Mouse (Mus musculus) gastrocnemius, adult 2 months (tissue): Measurements from ENCODE around the gene Vmn1r223. TPM values are rescaled to one million over a fixed set of nuclear protein-coding genes. Genes with fewer than 3 reads are reported as not detected.
"Not testable (repeated sequence)": the region's sequence is repeated elsewhere in the genome, so short reads cannot be mapped to it uniquely, and the experiment has no call there.

Source experiments
- DNase-seq: peaks from one replicate; pipeline ENCODE4 v3.0.0; 2022
- H3K27ac ChIP-seq: fragments of 200-600 bp; 2 replicates; pipeline ENCODE4 v1.8.1; 2022; ENCODE audit warnings: mild to moderate bottlenecking
- H3K4me3 ChIP-seq: fragments of 200-600 bp; 2 replicates; pipeline ENCODE4 v1.8.1; 2022; ENCODE audit warnings: mild to moderate bottlenecking, moderate library complexity
- CTCF ChIP-seq: fragments of 200-600 bp; IDR thresholded peaks from 2 replicates; pipeline ENCODE4 v1.8.1; 2022; ENCODE audit warnings: antibody characterized with exemption, mild to moderate bottlenecking, moderate library complexity
- intact Hi-C: fragments of 180-260 bp; cut with DNase I; formaldehyde crosslinking; loops from one replicate; pipeline ENCODE4 v1.15.1; 2025
- long read RNA-seq, 2 experiments: library from polyadenylated mRNA; stranded (forward); transcript quantifications; one replicate each; pipeline ENCODE4 v2.0.0; 2021
- total RNA-seq, 2 experiments: library from RNA; stranded (reverse); gene quantifications; 2 replicates each; pipeline ENCODE4 v1.2.3; 2021

Vmn1r223 gene
- not detected for total RNA-seq
- long read RNA-seq, experiment 1: 0 reads
- long read RNA-seq, experiment 2: 0 reads

GRCm38 (mm10) chr13:23246834-23247233, at the start of gene Vmn1r223:
Gene Vmn1r223, plus strand, starts transcription at chr13:23247134.
- H3K4me3 ChIP-seq, DNase-seq, H3K27ac ChIP-seq, intact Hi-C loops: not testable (repeated sequence)

DNA sequence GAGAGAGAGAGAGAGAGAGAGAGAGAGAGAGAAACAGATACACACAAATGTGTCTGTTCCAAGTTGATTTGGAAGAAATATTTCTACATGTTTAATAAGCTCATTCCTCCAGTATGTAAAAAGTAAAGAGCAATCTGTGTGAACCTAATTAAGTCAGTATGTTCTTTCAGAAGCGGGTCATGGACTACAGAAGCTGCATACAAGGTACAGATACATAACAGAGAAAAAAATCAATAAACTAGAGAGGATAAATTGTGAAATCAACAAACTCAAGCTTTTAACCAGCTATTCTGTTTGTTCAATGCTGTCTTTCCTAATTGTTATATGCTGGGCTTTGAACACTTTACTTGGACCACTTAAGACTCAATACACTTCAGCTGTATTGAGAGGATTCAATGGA, 43.0 kb upstream of the Vmn1r223 start:
- H3K4me3 ChIP-seq, intact Hi-C loops, DNase-seq, H3K27ac ChIP-seq: not testable (repeated sequence)

- H3K27ac ChIP-seq, H3K4me3 ChIP-seq, intact Hi-C loops, DNase-seq: not testable (repeated sequence)
Measured at GRCm38 (mm10) chr13:23213827-23214226, 33.1 kb upstream of the Vmn1r223 start, which contains the start of gene Vmn1r221. Gene Vmn1r221, plus strand, starts transcription at chr13:23214127.

GRCm38 (mm10) chr13:23235847-23236246, 11.1 kb upstream of the Vmn1r223 start, which contains the start of gene Vmn1r222:
Gene Vmn1r222, minus strand, starts transcription at chr13:23235947.
- intact Hi-C loops, H3K4me3 ChIP-seq, DNase-seq, H3K27ac ChIP-seq: not testable (repeated sequence)

DNA sequence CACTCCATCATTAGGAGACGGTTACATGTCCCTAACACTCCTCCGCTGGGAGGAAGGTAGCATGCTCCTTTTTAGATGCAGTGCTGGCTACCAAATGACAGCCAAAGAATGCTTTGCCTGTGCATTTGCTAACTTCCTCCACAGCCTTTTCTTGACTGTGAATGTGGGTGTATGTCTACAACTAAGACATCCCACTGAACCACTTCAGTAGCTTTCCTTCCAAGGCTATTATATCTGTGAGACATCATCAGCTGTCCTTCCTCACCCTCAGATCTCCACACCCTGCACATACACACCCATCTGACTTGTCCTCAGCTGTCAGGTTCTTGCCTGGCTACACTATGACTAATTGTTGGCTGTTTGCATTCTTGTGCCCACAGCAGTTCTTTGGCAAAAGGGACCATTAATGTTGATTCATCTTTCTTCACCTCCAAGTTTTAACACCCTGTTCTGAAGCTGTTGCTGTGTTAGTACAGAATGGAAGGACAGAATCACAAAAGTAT, 11.7 kb downstream of the Vmn1r223 start:
- H3K27ac ChIP-seq: no peak overlapping the region
- DNase-seq: no peak
- TF ChIP-seq CTCF: no peak
- H3K4me3 ChIP-seq: no peak overlapping the region
- intact Hi-C loops: no loop called here

DNA sequence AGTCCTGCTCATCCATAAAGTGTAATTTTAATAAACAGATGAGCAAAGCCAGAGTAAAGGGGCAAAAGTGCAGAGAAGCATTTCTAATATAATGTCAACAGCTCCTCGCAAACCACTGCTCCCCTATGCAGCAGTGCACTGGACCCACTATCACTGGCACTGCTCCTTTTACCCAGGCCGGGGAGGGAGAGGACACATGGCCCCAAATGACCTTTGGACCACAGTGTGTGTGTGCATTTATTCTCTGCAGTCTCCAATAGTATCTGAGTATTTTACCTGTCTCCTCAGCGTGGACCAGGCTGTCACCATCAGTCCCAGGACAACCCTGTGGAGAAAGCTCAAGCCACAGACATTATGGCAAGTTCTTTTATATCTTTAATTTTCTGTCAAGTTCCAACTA, 21.7 kb downstream of the Vmn1r223 start:
- intact Hi-C loops, H3K27ac ChIP-seq, H3K4me3 ChIP-seq, DNase-seq: not testable (repeated sequence)

DNA sequence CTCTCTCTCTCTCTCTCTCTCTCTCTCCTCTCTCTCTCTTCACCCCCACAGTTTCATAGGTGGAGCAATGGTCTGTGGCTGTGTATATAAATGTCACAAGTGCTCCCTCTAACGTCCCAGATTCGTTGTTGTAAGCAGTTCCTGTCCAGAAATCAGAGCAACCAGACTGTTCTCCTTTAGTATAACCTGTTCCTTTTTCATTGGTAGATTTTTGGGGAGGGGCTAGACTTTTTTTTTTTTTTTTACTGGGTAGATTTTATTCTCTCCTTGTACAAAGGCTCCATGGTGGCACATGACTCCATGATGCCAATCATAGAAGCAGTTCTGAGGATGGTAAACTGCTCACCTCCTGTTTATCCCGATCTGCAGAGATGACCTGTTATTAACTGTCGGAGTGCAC, 22.2 kb downstream of the Vmn1r223 start:
- intact Hi-C loops, H3K27ac ChIP-seq, H3K4me3 ChIP-seq, DNase-seq: not testable (repeated sequence)

DNA sequence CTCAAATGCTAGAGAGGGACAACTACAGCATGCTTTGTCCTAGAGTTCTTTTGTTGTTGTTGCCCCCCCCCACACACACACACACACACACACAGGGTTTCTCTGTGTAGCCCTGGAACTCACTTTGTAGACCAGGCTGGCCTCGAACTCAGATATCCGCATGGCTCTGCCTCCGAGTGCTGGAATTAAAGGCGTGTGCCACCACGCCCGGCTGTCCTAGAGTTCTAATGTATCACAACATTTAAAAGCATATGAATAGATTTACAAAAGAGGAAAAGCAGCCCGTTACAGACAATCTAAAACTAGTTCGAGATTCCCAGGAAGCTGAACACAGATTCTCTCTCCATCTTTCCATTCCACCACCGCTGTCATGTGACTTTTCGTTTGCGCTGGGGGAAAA, 22.7 kb downstream of the Vmn1r223 start:
- TF ChIP-seq CTCF: no peak
- intact Hi-C loops: no loop called here
- peak overlapping the region; percentile 45 for H3K4me3 ChIP-seq
- DNase-seq: no peak
- no peak overlapping the region for H3K27ac ChIP-seq

DNA sequence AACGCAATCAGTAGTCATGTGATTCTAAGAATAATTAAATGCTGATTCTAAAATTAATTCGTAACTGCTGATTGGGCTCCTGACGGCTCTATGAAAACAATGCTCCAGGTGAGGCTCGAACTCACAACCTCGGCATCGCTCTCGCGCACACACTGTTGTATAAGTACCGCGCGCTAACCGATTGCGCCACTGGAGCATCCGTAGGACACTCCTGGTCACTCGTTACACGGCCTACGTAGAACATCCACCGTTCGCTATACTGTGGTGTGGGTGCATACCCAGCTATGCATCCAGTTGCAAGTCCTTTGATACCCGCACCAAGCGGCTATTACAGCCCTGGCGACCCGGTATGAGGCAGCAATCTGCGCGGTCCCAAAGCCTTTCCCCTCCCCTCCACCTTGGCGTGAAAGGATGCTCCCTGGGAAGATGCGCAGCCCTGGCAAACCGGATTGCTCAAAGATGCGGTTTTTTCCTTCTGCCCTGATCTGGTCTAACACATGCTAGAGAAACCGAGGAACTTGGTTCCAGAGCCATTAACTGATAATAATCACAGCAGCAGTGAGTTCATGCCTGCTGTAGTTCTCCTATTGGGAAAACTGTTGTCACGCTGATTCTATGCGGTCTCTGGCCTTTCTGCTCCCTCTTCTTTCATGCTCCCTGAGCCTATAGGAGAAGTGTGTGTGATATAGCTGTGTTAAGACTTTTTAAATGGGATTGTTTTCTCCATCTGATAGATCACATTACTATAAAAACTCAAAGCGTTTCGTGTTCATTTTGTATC, 23.6 kb downstream of the Vmn1r223 start:
- Histone ChIP-seq H3K27ac (no peak overlapping the region), H3K4me3 (peak overlapping the region; percentile 45)
- no peak for TF ChIP-seq CTCF
- no peak for DNase-seq
- intact Hi-C loops: no loop called here

DNA sequence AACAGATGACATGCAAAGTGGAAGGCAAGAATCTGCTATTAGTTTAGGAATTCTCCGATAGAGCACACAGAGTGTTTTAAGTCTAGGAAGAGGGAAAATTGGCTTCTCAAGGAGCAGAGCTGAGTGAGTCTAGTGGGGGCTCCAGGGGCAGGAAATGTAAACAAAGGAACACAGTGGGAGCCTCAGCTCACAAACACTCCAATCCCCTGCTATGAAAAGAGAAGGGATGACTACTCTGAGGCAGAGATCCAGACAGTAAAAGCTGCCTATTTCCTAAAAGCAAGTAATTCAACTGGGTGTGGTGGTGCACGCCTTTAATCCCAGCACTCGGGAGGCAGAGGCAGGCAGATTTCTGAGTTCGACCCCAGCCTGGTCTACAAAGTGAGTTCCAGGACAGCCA, 32.6 kb downstream of the Vmn1r223 start:
- no peak for DNase-seq
- no peak for TF ChIP-seq CTCF
- intact Hi-C loops: no loop called here
- no peak overlapping the region for H3K27ac ChIP-seq
- H3K4me3 ChIP-seq: no peak overlapping the region

- DNase-seq: no peak
- Histone ChIP-seq H3K27ac (no peak overlapping the region), H3K4me3 (no peak overlapping the region)
- TF ChIP-seq CTCF: no peak
- intact Hi-C loops: no loop called here
Measured at GRCm38 (mm10) chr13:23279992-23280391, 33.1 kb downstream of the Vmn1r223 start.

GRCm38 (mm10) chr13:23285191-23285920, 38.4 kb downstream of the Vmn1r223 start:
- intact Hi-C loops: no loop called here
- Histone ChIP-seq H3K27ac (no peak overlapping the region), H3K4me3 (peak overlapping the region; percentile 64)
- no peak for DNase-seq
- no peak for TF ChIP-seq CTCF
